Mouse (Mus musculus): Measurements from ENCODE around the gene Dnm1. TPM values are rescaled to one million over a fixed set of nuclear protein-coding genes. Genes with fewer than 3 reads are reported as not detected.

Gene Dnm1
- polyA plus RNA-seq (2014; fragmentation: Nextera tagmentation; extraction: Ambion mirVana): 4.7 and 5.6 TPM in 2 replicates

DNA sequence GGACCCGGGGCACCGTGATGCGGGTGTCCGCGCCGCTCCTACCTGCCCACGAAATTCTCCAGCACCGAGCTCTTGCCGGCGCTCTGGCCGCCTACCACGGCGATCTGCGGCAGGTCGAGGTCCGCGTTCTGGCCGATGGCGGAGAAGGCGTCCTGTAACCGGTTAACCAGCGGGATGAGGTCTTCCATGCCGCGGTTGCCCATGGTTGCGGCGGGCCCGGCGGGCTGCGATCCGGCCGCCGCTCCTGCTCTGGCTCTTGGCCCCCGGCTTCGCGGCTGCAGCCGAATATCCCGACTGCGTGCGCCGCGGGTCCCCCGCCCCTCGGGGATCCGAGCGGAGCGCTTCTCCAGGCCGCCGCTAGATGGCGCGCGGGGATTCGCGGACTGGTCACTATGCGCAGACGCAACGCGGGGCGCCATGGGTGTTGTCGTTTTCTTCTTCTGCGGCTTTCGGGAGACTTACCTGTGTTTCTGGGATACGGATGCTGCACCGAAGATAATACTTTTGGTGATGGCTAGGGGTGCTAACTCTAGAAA is at the start of gene Dnm1:
Dnm1 (minus strand) TSS at position 332 of the 536 bp plus-strand sequence.
- peak within 1 kb of the TSS; percentile 91 for H3K4me2 ChIP-seq (ENCODE audit: low read length)
- ATAC-seq (ENCODE audit: insufficient number of reproducible peaks, insufficient read depth, low FRiP score, low read depth): peak; percentile 66
- no peaks in the 10 kb centered on the region for H3K9me3 ChIP-seq (ENCODE audit: control insufficient read depth, low read length)
- peak within 1 kb of the TSS in 1 of 2 experiments; percentile 2; a peak in 1 of 4 replicates for H3K27ac ChIP-seq (replicated peaks in 1 of 2; ENCODE audit: control insufficient read depth in 1 of 2, insufficient read depth in 1 of 2, low read depth in 2 of 2, low read length in 2 of 2)
- peaks cover 12 to 15% of the 10 kb centered on the region in 2 experiments for H3K4me1 ChIP-seq (ENCODE audit: control insufficient read depth in 2 of 2, insufficient read depth in 2 of 2, low read length in 2 of 2)
- peaks cover 24% of the 10 kb centered on the region; the same call in 1 of the 2 replicates for H3K27me3 ChIP-seq (ENCODE audit: control insufficient read depth, insufficient read depth, low read length)
- peak within 1 kb of the TSS; percentile 52 to 67 for H3K4me3 ChIP-seq (ENCODE audit: control insufficient read depth in 1 of 2, insufficient read depth in 1 of 2, low read depth in 1 of 2, low read length in 2 of 2)
- under 1% methylated on average over 63 of the region's 63 CpGs for WGBS
- peak within 1 kb of the TSS; percentile 72 for H3K9ac ChIP-seq (ENCODE audit: low read length)
- H3K36me3 ChIP-seq (ENCODE audit: control insufficient read depth, insufficient read depth, low read length): no peaks in the 10 kb centered on the region

DNA sequence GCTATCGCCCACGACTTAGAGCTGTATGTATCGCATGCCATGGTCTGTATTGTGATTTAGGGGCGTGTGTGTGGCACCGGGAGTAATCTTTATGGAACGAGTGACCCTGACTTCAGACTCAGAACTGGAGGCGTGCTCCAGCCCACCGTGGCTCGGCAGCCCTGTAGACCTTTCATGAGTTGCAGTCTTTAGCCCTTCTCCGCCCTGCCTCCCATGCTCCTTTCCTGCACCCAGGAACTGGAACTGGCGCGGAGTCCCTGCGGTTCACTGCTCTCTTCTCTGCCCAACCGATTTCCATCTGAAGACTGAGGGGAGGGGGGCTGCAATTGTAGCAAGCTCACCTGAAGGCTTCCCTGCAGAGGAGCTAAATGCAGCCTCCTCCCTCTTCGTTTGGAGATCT is 43.6 kb upstream of the Dnm1 start:
- peak overlapping the region in 1 of 2 experiments; percentile 92; a peak in 2 of 4 replicates for H3K27ac ChIP-seq (replicated peaks in 1 of 2; ENCODE audit: control insufficient read depth in 1 of 2, insufficient read depth in 1 of 2, low read depth in 2 of 2, low read length in 2 of 2)
- peaks cover 34% of the 10 kb centered on the region for H3K36me3 ChIP-seq (ENCODE audit: control insufficient read depth, insufficient read depth, low read length)
- under 1% methylated on average over 15 of the region's 15 CpGs for WGBS
- peaks cover 11 to 20% of the 10 kb centered on the region in 2 experiments for H3K4me1 ChIP-seq (ENCODE audit: control insufficient read depth in 2 of 2, insufficient read depth in 2 of 2, low read length in 2 of 2)
- H3K4me2 ChIP-seq (ENCODE audit: low read length): peak overlapping the region; percentile 93
- no peak for ATAC-seq (ENCODE audit: insufficient number of reproducible peaks, insufficient read depth, low FRiP score, low read depth)
- no peaks in the 10 kb centered on the region for H3K27me3 ChIP-seq (ENCODE audit: control insufficient read depth, insufficient read depth, low read length)
- H3K4me3 ChIP-seq (ENCODE audit: control insufficient read depth in 1 of 2, insufficient read depth in 1 of 2, low read depth in 1 of 2, low read length in 2 of 2): peak overlapping the region; percentile 88 to 92
- H3K9me3 ChIP-seq (ENCODE audit: control insufficient read depth, low read length): no peaks in the 10 kb centered on the region
- H3K9ac ChIP-seq (ENCODE audit: low read length): peak overlapping the region; percentile 84

DNA sequence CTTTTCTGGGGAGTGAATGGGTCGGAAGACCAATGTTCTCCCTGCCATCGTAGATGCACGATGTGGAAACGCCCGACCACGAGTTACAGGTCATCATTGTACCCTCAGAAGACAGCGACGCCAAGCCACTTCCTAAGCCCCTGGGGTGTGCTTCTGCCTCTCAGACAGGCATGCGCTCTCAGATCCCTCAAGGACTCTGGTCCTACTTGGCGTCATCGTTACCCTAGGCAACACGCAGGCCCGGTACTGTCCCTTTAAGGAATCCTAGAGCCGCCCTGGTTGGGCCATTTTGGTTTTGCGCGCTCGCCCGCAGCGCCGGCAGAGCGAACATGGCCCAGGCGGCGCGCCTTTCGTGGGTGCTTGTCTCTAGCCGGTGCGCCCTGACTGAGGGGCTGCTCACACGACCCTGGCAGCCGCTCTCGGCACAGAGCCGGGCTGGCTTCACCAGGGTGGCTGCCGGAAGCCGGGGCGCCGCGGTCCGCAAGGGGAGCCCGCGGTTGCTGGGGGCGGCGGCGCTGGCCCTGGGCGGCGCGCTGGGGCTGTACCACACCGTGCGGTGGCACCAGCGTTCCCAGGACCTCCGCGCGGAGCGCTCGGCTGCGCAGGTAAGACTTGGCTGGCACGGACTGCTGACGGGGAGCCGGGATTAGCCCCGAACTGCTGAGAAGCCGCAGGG is 42.9 kb upstream of the Dnm1 start:
- peak overlapping the region; percentile 84 for H3K9ac ChIP-seq (ENCODE audit: low read length)
- H3K36me3 ChIP-seq (ENCODE audit: control insufficient read depth, insufficient read depth, low read length): peaks cover 28% of the 10 kb centered on the region
- no peaks in the 10 kb centered on the region for H3K9me3 ChIP-seq (ENCODE audit: control insufficient read depth, low read length)
- no peaks in the 10 kb centered on the region for H3K27me3 ChIP-seq (ENCODE audit: control insufficient read depth, insufficient read depth, low read length)
- peak; percentile 91 for ATAC-seq (ENCODE audit: insufficient number of reproducible peaks, insufficient read depth, low FRiP score, low read depth)
- peak overlapping the region; percentile 88 to 92 for H3K4me3 ChIP-seq (ENCODE audit: control insufficient read depth in 1 of 2, insufficient read depth in 1 of 2, low read depth in 1 of 2, low read length in 2 of 2)
- under 1% methylated on average over 52 of the region's 59 CpGs for WGBS
- peaks cover 11 to 20% of the 10 kb centered on the region in 2 experiments for H3K4me1 ChIP-seq (ENCODE audit: control insufficient read depth in 2 of 2, insufficient read depth in 2 of 2, low read length in 2 of 2)
- peak overlapping the region; percentile 93 for H3K4me2 ChIP-seq (ENCODE audit: low read length)
- peak overlapping the region; percentile 89 to 92 for H3K27ac ChIP-seq (replicated peaks in 1 of 2; ENCODE audit: control insufficient read depth in 1 of 2, insufficient read depth in 1 of 2, low read depth in 2 of 2, low read length in 2 of 2)

DNA sequence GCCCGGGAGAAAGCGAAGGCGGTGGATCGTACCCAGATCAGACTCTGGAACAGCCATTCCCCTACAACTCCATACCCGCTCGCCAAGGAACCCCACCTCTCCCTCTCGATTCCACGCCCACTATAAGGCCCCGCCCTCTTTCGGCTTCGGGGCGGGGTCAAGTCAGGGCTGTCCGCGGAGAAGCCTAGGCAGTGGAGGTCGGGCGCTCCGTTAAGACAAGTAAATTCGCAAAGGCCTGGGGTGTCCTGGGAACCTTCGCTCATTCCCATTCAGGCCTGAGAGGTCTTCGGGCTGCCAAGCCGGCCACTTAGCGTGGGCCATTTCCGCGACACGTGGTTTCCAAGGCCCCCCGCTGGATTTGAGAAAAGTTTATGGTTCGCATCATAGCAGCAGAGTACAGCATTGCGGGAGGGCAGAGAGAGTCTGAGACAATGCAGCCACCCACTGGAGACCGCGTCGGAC is 42.4 kb upstream of the Dnm1 start, which contains the start of gene Ptges2:
Ptges2 (plus strand) TSS at position 413 of the 462 bp plus-strand sequence.
- peak within 1 kb of the TSS; percentile 88 to 92 for H3K4me3 ChIP-seq (ENCODE audit: control insufficient read depth in 1 of 2, insufficient read depth in 1 of 2, low read depth in 1 of 2, low read length in 2 of 2)
- peaks cover 11 to 20% of the 10 kb centered on the region in 2 experiments for H3K4me1 ChIP-seq (ENCODE audit: control insufficient read depth in 2 of 2, insufficient read depth in 2 of 2, low read length in 2 of 2)
- peak within 1 kb of the TSS; percentile 84 for H3K9ac ChIP-seq (ENCODE audit: low read length)
- H3K9me3 ChIP-seq (ENCODE audit: control insufficient read depth, low read length): no peaks in the 10 kb centered on the region
- peak within 1 kb of the TSS; percentile 93 for H3K4me2 ChIP-seq (ENCODE audit: low read length)
- peak; percentile 84 for ATAC-seq (ENCODE audit: insufficient number of reproducible peaks, insufficient read depth, low FRiP score, low read depth)
- under 1% methylated on average over 31 of the region's 31 CpGs for WGBS
- H3K27ac ChIP-seq (replicated peaks in 1 of 2; ENCODE audit: control insufficient read depth in 1 of 2, insufficient read depth in 1 of 2, low read depth in 2 of 2, low read length in 2 of 2): peak within 1 kb of the TSS; percentile 89 to 92
- peaks cover 22% of the 10 kb centered on the region for H3K36me3 ChIP-seq (ENCODE audit: control insufficient read depth, insufficient read depth, low read length)
- H3K27me3 ChIP-seq (ENCODE audit: control insufficient read depth, insufficient read depth, low read length): no peaks in the 10 kb centered on the region

DNA sequence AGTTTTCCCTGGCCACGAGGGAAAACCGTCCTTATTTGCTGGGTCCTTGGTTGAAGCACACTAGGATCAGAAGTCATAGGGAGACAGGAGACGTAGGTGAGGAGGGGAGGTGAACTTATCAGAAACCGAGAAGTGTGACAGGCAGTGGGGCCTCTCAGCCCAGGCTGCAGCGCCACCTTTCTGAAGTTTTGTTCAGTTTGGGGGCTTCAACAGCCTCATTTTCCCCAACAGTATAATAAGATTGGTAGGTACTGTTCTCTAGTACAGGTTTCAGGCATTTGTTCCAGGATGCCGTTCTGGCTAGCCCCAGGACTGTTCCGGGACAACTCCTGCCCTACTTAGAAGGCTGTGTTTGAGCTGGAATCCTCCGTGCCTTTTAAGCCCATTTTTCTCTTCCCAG is 41.8 kb upstream of the Dnm1 start:
- Histone ChIP-seq H3K4me2 (ENCODE audit: low read length) (peak overlapping the region; percentile 93), H3K27me3 (ENCODE audit: control insufficient read depth, insufficient read depth, low read length) (no peaks in the 10 kb centered on the region), H3K4me1 (ENCODE audit: control insufficient read depth in 2 of 2, insufficient read depth in 2 of 2, low read length in 2 of 2) (peaks cover 11 to 20% of the 10 kb centered on the region in 2 experiments), H3K27ac (replicated peaks in 1 of 2; ENCODE audit: control insufficient read depth in 1 of 2, insufficient read depth in 1 of 2, low read depth in 2 of 2, low read length in 2 of 2) (peak overlapping the region; percentile 9 to 92; a peak in 3 of 4 replicates), H3K4me3 (ENCODE audit: control insufficient read depth in 1 of 2, insufficient read depth in 1 of 2, low read depth in 1 of 2, low read length in 2 of 2) (peak overlapping the region; percentile 88 to 92), H3K9me3 (ENCODE audit: control insufficient read depth, low read length) (no peaks in the 10 kb centered on the region), H3K9ac (ENCODE audit: low read length) (peak overlapping the region; percentile 84), H3K36me3 (ENCODE audit: control insufficient read depth, insufficient read depth, low read length) (peaks cover 16% of the 10 kb centered on the region)
- no peak for ATAC-seq (ENCODE audit: insufficient number of reproducible peaks, insufficient read depth, low FRiP score, low read depth)
- WGBS: 2% methylated on average over 8 of the region's 8 CpGs

DNA sequence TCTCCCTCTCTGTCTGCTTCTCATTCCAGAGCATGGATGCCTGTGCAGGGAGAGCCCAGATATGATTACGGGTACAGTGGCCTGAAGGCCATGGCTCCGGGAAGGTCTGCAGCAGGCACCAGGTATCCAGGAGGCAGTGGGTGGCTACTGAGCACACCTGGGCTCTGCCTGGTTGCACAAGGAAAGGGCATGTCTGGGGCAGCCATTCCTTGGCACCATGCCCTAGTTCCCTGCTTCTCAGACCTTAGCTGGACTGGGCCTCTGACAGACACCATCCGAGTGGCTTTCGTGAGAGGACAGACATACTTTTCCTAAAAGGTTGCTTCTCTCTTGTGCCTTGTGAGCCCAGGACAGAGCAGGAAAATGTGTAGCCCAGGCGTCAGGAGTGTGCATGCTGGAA is 38.9 kb upstream of the Dnm1 start:
- 64% methylated on average over 5 of the region's 5 CpGs for WGBS
- Histone ChIP-seq H3K27me3 (ENCODE audit: control insufficient read depth, insufficient read depth, low read length) (no peaks in the 10 kb centered on the region), H3K4me3 (ENCODE audit: control insufficient read depth in 1 of 2, insufficient read depth in 1 of 2, low read depth in 1 of 2, low read length in 2 of 2) (no peak overlapping the region)

DNA sequence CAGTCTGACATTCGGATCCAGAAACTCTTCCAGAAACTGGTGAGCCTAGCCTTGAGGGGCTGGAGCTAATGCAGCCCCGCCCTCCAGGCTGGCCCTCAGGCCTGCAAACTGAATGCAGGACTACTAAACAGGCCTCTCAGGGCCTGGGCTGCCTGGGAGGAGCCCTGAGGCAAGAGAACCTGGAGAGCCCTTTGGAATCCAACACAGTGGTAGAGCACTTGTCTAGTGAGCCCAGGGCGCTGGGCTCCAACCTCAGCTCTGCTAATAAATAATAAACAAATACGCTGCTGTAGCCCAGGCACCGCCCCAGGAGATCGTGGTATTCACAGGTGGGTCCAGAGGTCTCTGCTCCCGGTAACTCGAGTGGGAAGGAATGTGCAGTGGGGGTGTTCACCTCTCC is 37.7 kb upstream of the Dnm1 start:
- 73% methylated on average over 8 of the region's 8 CpGs for WGBS
- Histone ChIP-seq H3K4me3 (ENCODE audit: control insufficient read depth in 1 of 2, insufficient read depth in 1 of 2, low read depth in 1 of 2, low read length in 2 of 2) (no peak overlapping the region), H3K9me3 (ENCODE audit: control insufficient read depth, low read length) (no peaks in the 10 kb centered on the region), H3K4me1 (ENCODE audit: control insufficient read depth in 2 of 2, insufficient read depth in 2 of 2, low read length in 2 of 2) (peaks cover 6 to 10% of the 10 kb centered on the region in 2 experiments; a peak in 3 of 4 replicates), H3K36me3 (ENCODE audit: control insufficient read depth, insufficient read depth, low read length) (no peaks in the 10 kb centered on the region), H3K27me3 (ENCODE audit: control insufficient read depth, insufficient read depth, low read length) (0 out of 2 replicates have a peak, but pooled peaks cover 2% of the 10 kb centered on the region), H3K9ac (ENCODE audit: low read length) (no peak overlapping the region), H3K27ac (replicated peaks in 1 of 2; ENCODE audit: control insufficient read depth in 1 of 2, insufficient read depth in 1 of 2, low read depth in 2 of 2, low read length in 2 of 2) (no peak overlapping the region), H3K4me2 (ENCODE audit: low read length) (no peak overlapping the region)
- no peak for ATAC-seq (ENCODE audit: insufficient number of reproducible peaks, insufficient read depth, low FRiP score, low read depth)

More for the DNA sequence above, 38.9 kb upstream of the Dnm1 start:
- no peaks in the 10 kb centered on the region for H3K36me3 ChIP-seq (ENCODE audit: control insufficient read depth, insufficient read depth, low read length)
- H3K4me1 ChIP-seq (ENCODE audit: control insufficient read depth in 2 of 2, insufficient read depth in 2 of 2, low read length in 2 of 2): peaks cover 8 to 15% of the 10 kb centered on the region in 2 experiments
- no peak for ATAC-seq (ENCODE audit: insufficient number of reproducible peaks, insufficient read depth, low FRiP score, low read depth)
- no peak overlapping the region for H3K4me2 ChIP-seq (ENCODE audit: low read length)
- no peaks in the 10 kb centered on the region for H3K9me3 ChIP-seq (ENCODE audit: control insufficient read depth, low read length)
- peak overlapping the region; percentile 7 to 17; a peak in 2 of 4 replicates for H3K27ac ChIP-seq (replicated peaks in 1 of 2; ENCODE audit: control insufficient read depth in 1 of 2, insufficient read depth in 1 of 2, low read depth in 2 of 2, low read length in 2 of 2)
- H3K9ac ChIP-seq (ENCODE audit: low read length): peak overlapping the region; percentile 17; the same call in 1 of the 2 replicates

All from heart, embryonic 14.5 days (tissue).